Mouse (Mus musculus) 3T3-L1 (cell line): ENCODE measurements around the gene Map3k19.

Experiments
- DNase-seq: peaks from one replicate; pipeline ENCODE4 v3.0.0-alpha.2; 2015; ENCODE audit warnings: low read depth, low spot score

Gene Map3k19

GRCm38 (mm10) chr1:127796752-127797151 lies 58.1 kb downstream of the Map3k19 start:
- no peak for DNase-seq

GRCm38 (mm10) chr1:127796341-127796740 lies 58.5 kb downstream of the Map3k19 start:
- DNase-seq: no peak

- DNase-seq: no peak
Measured at GRCm38 (mm10) chr1:127795087-127795769, 59.6 kb downstream of the Map3k19 start.

- DNase-seq: no peak
Measured at GRCm38 (mm10) chr1:127793459-127793858, 61.4 kb downstream of the Map3k19 start.

- DNase-seq: no peak
Measured at GRCm38 (mm10) chr1:127788943-127789342, 65.9 kb downstream of the Map3k19 start.

- no peak for DNase-seq
Measured at GRCm38 (mm10) chr1:127785882-127786281, 68.9 kb downstream of the Map3k19 start.

- DNase-seq: no peak
Measured at GRCm38 (mm10) chr1:127783862-127784261, 71.0 kb downstream of the Map3k19 start.

- no peak for DNase-seq
Measured at GRCm38 (mm10) chr1:127780849-127781248, 74.0 kb downstream of the Map3k19 start.

GRCm38 (mm10) chr1:127780142-127780541 lies 74.7 kb downstream of the Map3k19 start:
- no peak for DNase-seq

- DNase-seq: no peak
Measured at GRCm38 (mm10) chr1:127778611-127779010, 76.2 kb downstream of the Map3k19 start.

- no peak for DNase-seq
Measured at GRCm38 (mm10) chr1:127776246-127776645, 78.6 kb downstream of the Map3k19 start.

GRCm38 (mm10) chr1:127775206-127775720 lies 79.6 kb downstream of the Map3k19 start:
- peak; percentile 13 for DNase-seq

- DNase-seq: peak; percentile 70
Measured at GRCm38 (mm10) chr1:127774501-127774880, 80.3 kb downstream of the Map3k19 start.

- DNase-seq: peak; percentile 99
Measured at GRCm38 (mm10) chr1:127773803-127774500, 80.9 kb downstream of the Map3k19 start, which contains the start of gene Ccnt2. Ccnt2 (plus strand) TSS chr1:127774164.

GRCm38 (mm10) chr1:127773198-127773802 lies 81.5 kb downstream of the Map3k19 start:
- DNase-seq: no peak

- DNase-seq: no peak
Measured at GRCm38 (mm10) chr1:127766741-127767140, 88.1 kb downstream of the Map3k19 start.

- peak; percentile 63 for DNase-seq
Measured at GRCm38 (mm10) chr1:127765468-127765867, 89.4 kb downstream of the Map3k19 start.
